Mouse (Mus musculus): ENCODE measurements at regions not wholly inside any gene's neighbourhood (a gene's known extent, or its start where the extent isn't known, plus 50 kb on each side); places are given as distances from the start of the nearest gene placed in this dataset.

- in situ Hi-C loops (cut with MboI, MseI), result loop anchor here (10.0 kb wide), 1 partner anchor 1170 kb away; no protein-coding TSS in a partner anchor
Measured at GRCm38 (mm10) chr9:100404426-100404825, 82.2 kb downstream of the Il20rb start.

- in situ Hi-C loops (cut with MboI, MseI), result loop anchor here (10.0 kb wide), 1 partner anchor 1174 kb away; no protein-coding TSS in a partner anchor
Measured at GRCm38 (mm10) chr9:100400366-100400765, 86.2 kb downstream of the Il20rb start.

GRCm38 (mm10) chr9:100396340-100396910, 90.2 kb downstream of the Il20rb start:
- in situ Hi-C loops (cut with MboI, MseI), result no loop called here

- in situ Hi-C loops (cut with MboI, MseI), result no loop called here
Measured at GRCm38 (mm10) chr9:100395711-100396110, 90.9 kb downstream of the Il20rb start.

- in situ Hi-C loops (cut with MboI, MseI), result no loop called here
Measured at GRCm38 (mm10) chr9:100394632-100395031, 92.0 kb downstream of the Il20rb start.

- in situ Hi-C loops (cut with MboI, MseI), result no loop called here
Measured at GRCm38 (mm10) chr9:100394166-100394565, 92.4 kb downstream of the Il20rb start.

- in situ Hi-C loops (cut with MboI, MseI), result no loop called here
Measured at GRCm38 (mm10) chr9:100392262-100392661, 94.3 kb downstream of the Il20rb start.

GRCm38 (mm10) chr9:100391566-100392213, 94.9 kb downstream of the Il20rb start:
- in situ Hi-C loops (cut with MboI, MseI), result no loop called here

- in situ Hi-C loops (cut with MboI, MseI), result loop anchor here (5.0 kb wide), 1 partner anchor 541 kb away; no protein-coding TSS in a partner anchor
Measured at GRCm38 (mm10) chr9:100388393-100388792, 98.2 kb downstream of the Il20rb start.

GRCm38 (mm10) chr9:100387171-100387685, 99.4 kb downstream of the Il20rb start:
- in situ Hi-C loops (cut with MboI, MseI), result loop anchor here (5.0 kb wide), 1 partner anchor 540 kb away; no protein-coding TSS in a partner anchor

GRCm38 (mm10) chr9:100382492-100382891, 104.1 kb downstream of the Il20rb start:
- in situ Hi-C loops (cut with MboI, MseI), result no loop called here

- in situ Hi-C loops (cut with MboI, MseI), result no loop called here
Measured at GRCm38 (mm10) chr9:100369921-100370320, 116.7 kb downstream of the Il20rb start.

- in situ Hi-C loops (cut with MboI, MseI), result no loop called here
Measured at GRCm38 (mm10) chr9:100366816-100367215, 119.8 kb downstream of the Il20rb start.

GRCm38 (mm10) chr9:100359934-100360716, 126.5 kb downstream of the Il20rb start:
- in situ Hi-C loops (cut with MboI, MseI), result no loop called here

- in situ Hi-C loops (cut with MboI, MseI), result no loop called here
Measured at GRCm38 (mm10) chr9:100357553-100357952, 129.0 kb downstream of the Il20rb start.

GRCm38 (mm10) chr9:100340796-100341195, 145.8 kb downstream of the Il20rb start:
- in situ Hi-C loops (cut with MboI, MseI), result no loop called here

GRCm38 (mm10) chr9:100307765-100308164, 178.8 kb downstream of the Il20rb start:
- in situ Hi-C loops (cut with MboI, MseI), result no loop called here

- in situ Hi-C loops (cut with MboI, MseI), result no loop called here
Measured at GRCm38 (mm10) chr9:100307364-100307763, 179.2 kb downstream of the Il20rb start.

GRCm38 (mm10) chr9:100303762-100304161, 182.8 kb downstream of the Il20rb start:
- in situ Hi-C loops (cut with MboI, MseI), result no loop called here

- in situ Hi-C loops (cut with MboI, MseI), result no loop called here
Measured at GRCm38 (mm10) chr9:100301613-100302012, 185.0 kb downstream of the Il20rb start.

GRCm38 (mm10) chr9:100277361-100277760, 209.2 kb downstream of the Il20rb start:
- in situ Hi-C loops (cut with MboI, MseI), result no loop called here

All from regulatory T cell (primary cell).